ENCODE assay signal across 8 mouse cellular contexts in the genomic region with DNA sequence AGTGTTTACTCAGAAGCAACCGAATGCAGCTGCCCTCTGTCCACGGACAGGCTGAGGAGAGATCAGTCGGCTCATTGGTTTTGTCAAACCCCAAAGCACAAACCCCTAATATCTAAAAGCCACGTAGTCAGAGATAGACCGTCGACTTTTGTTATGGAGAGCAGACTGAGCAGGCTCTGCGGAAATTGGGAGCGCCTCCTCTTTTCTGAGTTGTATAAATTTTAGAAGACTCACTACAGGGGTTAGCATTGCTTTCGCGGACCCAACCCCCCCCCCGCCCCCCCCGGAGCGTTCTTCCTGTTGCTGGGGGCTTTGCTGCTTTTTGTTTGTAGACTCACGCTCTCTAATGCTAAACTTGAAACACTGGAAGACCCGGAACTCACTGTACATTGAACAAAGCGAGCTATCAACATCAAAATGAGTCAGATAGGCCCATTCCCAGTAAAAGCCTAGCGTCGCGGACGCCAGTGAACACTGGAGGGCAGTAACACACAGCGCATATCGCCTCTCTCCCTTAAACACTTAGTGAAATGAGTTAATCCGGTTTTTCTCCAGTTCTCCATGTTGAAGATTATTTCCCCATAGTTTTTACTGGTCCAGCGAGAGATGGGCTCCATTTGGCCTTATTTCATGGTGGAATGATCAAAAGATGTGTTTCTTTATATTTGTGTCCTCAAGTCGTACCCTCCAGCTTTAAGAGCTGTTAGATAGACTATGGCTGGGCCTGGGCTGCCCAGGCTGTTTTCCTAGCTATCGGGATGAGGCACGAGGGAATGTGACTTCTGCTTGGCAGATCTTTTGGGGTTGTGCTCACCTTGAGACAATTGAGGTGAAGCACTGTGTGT. TPM values are rescaled to one million over a fixed set of nuclear protein-coding genes. Genes with fewer than 3 reads are reported as not detected.
A peak's percentile ranks its signal among the peaks of the same experiment; 100 is the strongest.
DNase-seq lines count a peak whose midpoint lies in the region; ATAC-seq and TF ChIP-seq lines count a peak whose summit lies in the region.

No protein-coding gene starts in this region.

- H3K27ac ChIP-seq in kidney, embryonic 16.5 days (ENCODE audit: low read length): no peak overlapping the region
- no peak overlapping the region for H3K27ac ChIP-seq in olfactory bulb, adult 2 months (ENCODE audit: insufficient read depth, low read depth, low read length)

- H3K9me3 ChIP-seq in kidney, embryonic 16.5 days (ENCODE audit: low read length): no peaks in the 10 kb centered on the region

- 0 out of 2 replicates have a peak overlapping the region, but pooled peaks have one; percentile 2 for H3K9ac ChIP-seq in kidney, embryonic 16.5 days (replicated peaks; ENCODE audit: low read length)

- H3K4me3 ChIP-seq in kidney, embryonic 16.5 days (ENCODE audit: low read length): no peak overlapping the region; the same call in 1 of the 2 replicates
- no peak overlapping the region for H3K4me3 ChIP-seq in olfactory bulb, adult 2 months (ENCODE audit: insufficient read depth, low read depth, low read length)

- TF ChIP-seq CTCF in olfactory bulb, adult 2 months (IDR thresholded peaks at IDR 0.05; ENCODE audit: insufficient read depth, low read depth, low read length): peak; percentile 46; the same call in 1 of the 2 replicates

- H3K4me2 ChIP-seq in kidney, embryonic 16.5 days (replicated peaks; ENCODE audit: low read depth, low read length): peak overlapping the region; percentile 40

- peak; percentile 44 for DNase-seq in gastrocnemius, postnatal 10 days
- DNase-seq in gastrocnemius, adult 8-10 months (ENCODE audit: low spot score in 2 of 2): no peak
- peak; percentile 82 to 86 for DNase-seq in cerebellum, postnatal 10 days
- peak; percentile 32 to 40 for DNase-seq in frontal cortex, postnatal 25 days (ENCODE audit: low spot score in 2 of 2)
- DNase-seq in liver: peak; percentile 20
- DNase-seq in spleen, adult 18-20 months: no peak

- H3K36me3 ChIP-seq in kidney, embryonic 16.5 days (ENCODE audit: insufficient read depth, low read length): no peaks in the 10 kb centered on the region

- ATAC-seq in kidney, embryonic 16.5 days (ENCODE audit: low FRiP score, low TSS enrichment): peak; percentile 90

- TF ChIP-seq POLR2A in olfactory bulb, adult 2 months (IDR thresholded peaks at IDR 0.05; ENCODE audit: insufficient read depth, low read depth, low read length): no peak

- H3K4me1 ChIP-seq in kidney, embryonic 16.5 days (ENCODE audit: insufficient read depth, low read length): no peaks in the 10 kb centered on the region; the same call in 1 of the 2 replicates
- peaks cover 11% of the 10 kb centered on the region for H3K4me1 ChIP-seq in olfactory bulb, adult 2 months (ENCODE audit: control insufficient read depth, insufficient read depth, low read length)

- WGBS in kidney, embryonic 16.5 days: 30% methylated on average over 27 of the region's 27 CpGs
- WGBS in olfactory bulb, adult 2 months: 20% methylated on average over 27 of the region's 27 CpGs

- H3K27me3 ChIP-seq in kidney, embryonic 16.5 days (ENCODE audit: insufficient read depth, low read length): no peaks in the 10 kb centered on the region

RNA-seq across cellular contexts. Expression of a gene that starts 42.2 kb away (rescaled TPM):
- total RNA-seq in gastrocnemius, postnatal 10 days (2021): 1 to 10 TPM; 1.9 TPM
- under 1 TPM; 0.56 to 0.83 (median 0.60) TPM for total RNA-seq in gastrocnemius, adult 8-10 months (2022)
- polyA plus RNA-seq in kidney, embryonic 16.5 days (2015; fragmentation: Nextera tagmentation; extraction: Ambion mirVana): 19.6 and 22.3 TPM in 2 replicates
- 339 and 468 TPM in 2 replicates for polyA plus RNA-seq in olfactory bulb, adult 2 months (2012; ENCODE audit: insufficient read depth, insufficient read length, low replicate concordance, missing spikeins)

Comparison
In these comparisons a context has a peak if more than half of its experiments do, and no peak if none do; other contexts are left out.
1. DNase-seq: peak in gastrocnemius, postnatal 10 days (single experiment), cerebellum, postnatal 10 days (2 of 2), frontal cortex, postnatal 25 days (2 of 2) and liver (single experiment); none in gastrocnemius, adult 8-10 months (0 of 2) and spleen, adult 18-20 months (0 of 2).